Mouse (Mus musculus) embryonic facial prominence, embryonic 11.5 days (tissue): Measurements from ENCODE around the gene Ptprn. TPM values are rescaled to one million over a fixed set of nuclear protein-coding genes. Genes with fewer than 3 reads are reported as not detected.
A peak's percentile ranks its signal among the peaks of the same experiment; 100 is the strongest.

Source experiments
- ATAC-seq: fragments of 200-750 bp; cut with Nextera tagmentation; replicated peaks from 2 replicates; pipeline ENCODE4 v1.8.0; 2017; ENCODE audit warnings: low read depth; ENCODE audit not compliant: insufficient number of reproducible peaks, low FRiP score, low TSS enrichment
- DNase-seq: peaks from one replicate; pipeline ENCODE4 v3.0.0-alpha.2; 2015; ENCODE audit warnings: low spot score
- H3K27ac ChIP-seq: fragments of 300-500 bp; sonication (generic); replicated peaks from 2 replicates; pipeline ENCODE4 v1.5.1; 2014; ENCODE audit warnings: mild to moderate bottlenecking, low read depth, low read length, control low read depth
- H3K27me3 ChIP-seq: fragments of 300-500 bp; sonication (generic); 2 replicates; pipeline ENCODE4 v1.6.1; 2014; ENCODE audit warnings: mild to moderate bottlenecking, low read length, moderate library complexity, mixed read lengths; ENCODE audit not compliant: control insufficient read depth, insufficient read depth
- H3K36me3 ChIP-seq: fragments of 300-500 bp; sonication (generic); replicated peaks from 2 replicates; pipeline ENCODE4 v1.6.1; 2014; ENCODE audit warnings: low read depth, mild to moderate bottlenecking, low read length, moderate library complexity, mixed read lengths; ENCODE audit not compliant: control insufficient read depth, insufficient read depth
- H3K4me1 ChIP-seq: fragments of 300-500 bp; sonication (generic); 2 replicates; pipeline ENCODE4 v1.6.1; 2014; ENCODE audit warnings: low read length, mixed read lengths; ENCODE audit not compliant: control insufficient read depth, insufficient read depth
- H3K4me2 ChIP-seq: fragments of 300-500 bp; sonication (generic); 2 replicates; pipeline ENCODE4 v1.6.1; 2014; ENCODE audit warnings: low read depth, mild to moderate bottlenecking, control low read depth, low read length, moderate library complexity
- H3K4me3 ChIP-seq: fragments of 300-500 bp; sonication (generic); 2 replicates; pipeline ENCODE4 v1.5.1; 2014; ENCODE audit warnings: low read depth, low read length, control low read depth
- H3K9ac ChIP-seq: fragments of 300-500 bp; sonication (generic); replicated peaks from 2 replicates; pipeline ENCODE4 v1.6.1; 2014; ENCODE audit warnings: mild to moderate bottlenecking, control low read depth, low read length
- H3K9me3 ChIP-seq: fragments of 300-500 bp; sonication (generic); replicated peaks from 2 replicates; pipeline ENCODE4 v1.6.1; 2016; ENCODE audit warnings: mild to moderate bottlenecking, low read length, inconsistent platforms, mixed read lengths; ENCODE audit not compliant: control insufficient read depth
- WGBS: fragments of 180-500 bp; shearing (Covaris S2); extraction: QIAGEN DNeasy Blood & Tissue Kit; methylation state at CpG from one replicate; pipeline ENCODE4 v1.1.7; 2014; 5-methylcytosine and 5-hydroxymethylcytosine counted together
- polyA plus RNA-seq: library from polyadenylated mRNA; unstranded; fragments of >200 nt; fragmentation: Nextera tagmentation; extraction: Ambion mirVana; gene quantifications from 2 replicates; pipeline ENCODE4 v1.2.1, GENCODE M21; 2014

Gene Ptprn
- polyA plus RNA-seq, 1 experiment from 2014 or later, result 1.4 TPM

DNA sequence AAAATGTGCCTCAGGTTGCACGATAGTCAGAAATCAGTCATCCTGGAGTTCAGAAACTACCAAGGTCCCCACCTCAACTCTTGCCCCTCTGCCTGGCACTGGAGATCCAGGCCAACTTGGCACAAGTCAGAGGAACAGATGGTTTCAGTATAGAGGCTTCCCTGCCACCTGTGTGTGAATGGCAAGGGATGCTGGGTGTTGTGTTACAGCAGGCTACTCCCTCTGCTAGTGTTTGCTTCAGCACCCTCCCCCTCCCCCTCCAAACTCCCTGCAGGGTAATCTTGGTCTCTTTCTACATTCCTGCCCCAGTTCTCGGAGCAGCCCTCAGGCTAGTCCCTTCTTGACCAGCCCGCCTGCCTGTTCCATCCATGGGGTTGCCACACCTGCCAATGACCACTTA lies 13.8 kb downstream of the Ptprn start:
- no peaks in the 10 kb centered on the region for H3K4me1 ChIP-seq
- no peaks in the 10 kb centered on the region for H3K27me3 ChIP-seq
- H3K9me3 ChIP-seq, result no peaks in the 10 kb centered on the region
- H3K4me3 ChIP-seq, result no peak overlapping the region
- no peak overlapping the region for H3K4me2 ChIP-seq
- WGBS, result 51% methylated on average over 3 of the region's 3 CpGs
- H3K9ac ChIP-seq, result no peak overlapping the region
- DNase-seq (no peak), ATAC-seq (no peak)
- no peaks in the 10 kb centered on the region for H3K36me3 ChIP-seq
- no peak overlapping the region for H3K27ac ChIP-seq

GRCm38 (mm10) chr1:75248041-75248772 lies 16.1 kb downstream of the Ptprn start:
- H3K4me2 ChIP-seq, result no peak overlapping the region
- H3K9me3 ChIP-seq, result no peaks in the 10 kb centered on the region
- WGBS, result 51% methylated on average over 9 of the region's 9 CpGs
- no peaks in the 10 kb centered on the region for H3K27me3 ChIP-seq
- ATAC-seq, result no peak
- no peaks in the 10 kb centered on the region for H3K4me1 ChIP-seq
- no peak overlapping the region for H3K4me3 ChIP-seq
- H3K36me3 ChIP-seq, result no peaks in the 10 kb centered on the region
- no peak overlapping the region for H3K27ac ChIP-seq
- no peak for DNase-seq
- no peak overlapping the region; the same call in 1 of the 2 replicates for H3K9ac ChIP-seq

DNA sequence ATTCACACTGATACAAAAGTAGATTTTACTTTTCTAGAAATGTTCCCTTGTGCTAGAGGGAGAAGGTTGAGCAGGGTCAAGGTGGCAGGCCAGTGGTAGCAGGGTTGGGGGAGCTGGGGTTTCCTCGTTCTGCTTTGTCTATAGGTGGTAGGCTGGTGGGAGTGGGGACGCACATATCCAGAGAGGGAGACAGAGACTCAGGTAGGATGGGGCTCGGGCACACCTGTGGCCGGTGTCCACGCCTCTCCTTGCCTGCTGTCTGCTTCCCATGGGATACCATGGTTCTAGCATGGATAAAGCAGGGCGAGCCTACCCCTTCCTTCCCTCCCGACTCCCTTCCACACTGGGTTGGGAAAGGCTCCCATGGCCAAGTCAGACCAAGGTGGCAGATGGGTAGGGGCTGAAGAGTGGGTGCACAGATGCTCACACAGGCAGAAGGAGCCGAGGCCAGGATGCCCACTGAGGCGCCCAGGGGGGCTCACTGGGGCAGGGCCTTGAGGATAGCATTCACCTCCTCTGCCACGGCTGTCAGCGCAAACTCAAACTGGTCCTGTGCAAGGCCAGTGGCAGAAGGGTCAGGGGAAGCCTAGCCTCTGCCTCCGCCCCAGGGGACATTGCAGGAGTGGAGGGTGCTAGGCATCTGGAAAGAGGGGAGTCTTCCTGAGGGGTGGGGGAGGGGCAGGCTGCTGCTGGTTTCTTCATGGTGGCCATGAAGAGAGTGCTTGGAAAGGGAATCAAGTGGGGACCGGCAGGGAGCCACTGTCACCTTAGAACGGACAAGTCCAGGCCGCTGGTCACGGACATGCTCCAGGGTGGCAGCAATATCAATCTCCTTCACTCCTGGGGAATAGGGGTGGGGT lies 17.0 kb downstream of the Ptprn start:
- no peak overlapping the region for H3K27ac ChIP-seq
- no peak overlapping the region; the same call in 1 of the 2 replicates for H3K9ac ChIP-seq
- ATAC-seq, result no peak
- H3K4me2 ChIP-seq, result no peak overlapping the region
- DNase-seq, result no peak
- H3K4me3 ChIP-seq, result no peak overlapping the region
- no peaks in the 10 kb centered on the region for H3K9me3 ChIP-seq
- no peaks in the 10 kb centered on the region for H3K36me3 ChIP-seq
- 73% methylated on average over 16 of the region's 16 CpGs for WGBS
- H3K4me1 ChIP-seq, result no peaks in the 10 kb centered on the region
- no peaks in the 10 kb centered on the region for H3K27me3 ChIP-seq

GRCm38 (mm10) chr1:75244836-75245235 lies 19.5 kb downstream of the Ptprn start:
- H3K4me3 ChIP-seq, result no peak overlapping the region
- H3K27me3 ChIP-seq, result no peaks in the 10 kb centered on the region
- no peaks in the 10 kb centered on the region for H3K36me3 ChIP-seq
- DNase-seq (peak; percentile 68), ATAC-seq (no peak)
- no peak overlapping the region for H3K4me2 ChIP-seq
- 11% methylated on average over 4 of the region's 4 CpGs for WGBS
- H3K9me3 ChIP-seq, result no peaks in the 10 kb centered on the region
- H3K27ac ChIP-seq, result no peak overlapping the region
- no peak overlapping the region for H3K9ac ChIP-seq
- no peaks in the 10 kb centered on the region for H3K4me1 ChIP-seq

- ATAC-seq, result no peak
- no peaks in the 10 kb centered on the region for H3K4me1 ChIP-seq
- WGBS, result 83% methylated on average over 12 of the region's 12 CpGs
- H3K36me3 ChIP-seq, result no peaks in the 10 kb centered on the region
- no peak for DNase-seq
- H3K27me3 ChIP-seq, result no peaks in the 10 kb centered on the region
- no peaks in the 10 kb centered on the region for H3K9me3 ChIP-seq
- no peak overlapping the region for H3K4me2 ChIP-seq
- H3K9ac ChIP-seq, result no peak overlapping the region
- H3K27ac ChIP-seq, result no peak overlapping the region
- no peak overlapping the region for H3K4me3 ChIP-seq
Observed at GRCm38 (mm10) chr1:75244175-75244826, 20.0 kb downstream of the Ptprn start.

DNA sequence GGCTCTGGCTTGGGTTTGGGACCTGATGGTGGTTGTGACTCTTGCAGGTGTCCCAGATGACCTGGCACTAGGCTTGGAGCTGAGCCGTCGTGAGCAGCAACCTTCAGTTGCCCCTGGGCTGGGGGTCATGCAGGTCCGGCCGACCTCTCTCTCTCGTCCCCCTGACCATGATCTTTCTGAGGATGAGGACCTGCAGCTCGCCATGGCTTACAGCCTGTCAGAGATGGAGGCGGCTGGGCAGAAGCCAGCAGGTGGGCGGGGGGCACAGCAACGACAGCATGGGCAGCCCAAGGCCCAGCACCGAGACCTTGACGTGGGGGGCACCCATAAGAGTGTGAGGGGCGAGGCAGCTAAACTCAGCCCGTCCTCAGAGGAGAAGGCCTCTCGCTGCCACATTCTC lies 20.9 kb downstream of the Ptprn start:
- Histone ChIP-seq H3K36me3 (no peaks in the 10 kb centered on the region), H3K4me2 (no peak overlapping the region), H3K4me3 (no peak overlapping the region), H3K4me1 (no peaks in the 10 kb centered on the region), H3K9me3 (no peaks in the 10 kb centered on the region), H3K27me3 (no peaks in the 10 kb centered on the region), H3K27ac (no peak overlapping the region), H3K9ac (no peak overlapping the region)
- ATAC-seq (no peak), DNase-seq (no peak)
- WGBS, result 90% methylated on average over 14 of the region's 14 CpGs

- Histone ChIP-seq H3K36me3 (no peaks in the 10 kb centered on the region), H3K4me2 (no peak overlapping the region), H3K9me3 (no peaks in the 10 kb centered on the region), H3K27me3 (no peaks in the 10 kb centered on the region), H3K9ac (no peak overlapping the region), H3K27ac (no peak overlapping the region), H3K4me1 (0 out of 2 replicates have a peak, but pooled peaks cover 2% of the 10 kb centered on the region), H3K4me3 (no peak overlapping the region)
- ATAC-seq (no peak), DNase-seq (no peak)
- WGBS, result 87% methylated on average over 10 of the region's 10 CpGs
Observed at GRCm38 (mm10) chr1:75239591-75239990, 24.7 kb downstream of the Ptprn start.
